Mouse (Mus musculus): Measurements from ENCODE around the gene Nrg4. TPM values are rescaled to one million over a fixed set of nuclear protein-coding genes. Genes with fewer than 3 reads are reported as not detected.

Gene Nrg4
- polyA plus RNA-seq (2017; shearing (Covaris generic)): 1 to 10 TPM; 2.3 to 3.0 TPM

GRCm38 (mm10) chr9:55326515-55327233 is at the start of gene Nrg4, which contains the start of gene Tmem266:
Gene Nrg4, minus strand, starts transcription at chr9:55326844.
Gene Tmem266, plus strand, starts transcription at chr9:55326913.

GRCm38 (mm10) chr9:55208790-55209481 is 117.7 kb downstream of the Nrg4 start, which contains the start of gene Fbxo22:
Gene Fbxo22, plus strand, starts transcription at chr9:55208925.

Other genes starting within 250 kb of the Nrg4 start
- 10 to 100 TPM; 36.5 to 47.2 TPM for gene Ube2q2, start 178.0 kb downstream of the Nrg4 start, polyA plus RNA-seq (2017; shearing (Covaris generic))
- 10 to 100 TPM; 42.5 to 58.1 TPM for gene Fbxo22, start 117.9 kb downstream of the Nrg4 start, polyA plus RNA-seq (2017; shearing (Covaris generic))
- under 1 TPM in 1 of 2 experiments, not detected in 1; 0.05 TPM for gene Tmem266, start 69 bp upstream of the Nrg4 start, polyA plus RNA-seq (2017; shearing (Covaris generic))
- 100 to 1,000 TPM; 132 to 150 TPM for gene Etfa, start 185.4 kb upstream of the Nrg4 start, polyA plus RNA-seq (2017; shearing (Covaris generic))
- under 1 TPM in 1 of 2 experiments, not detected in 1; 0.18 TPM for gene Isl2, start 211.8 kb upstream of the Nrg4 start, polyA plus RNA-seq (2017; shearing (Covaris generic))

Measured in activated CD4-positive, CD25-positive, alpha-beta regulatory T cell (primary cell).